ENCODE assay signal across 31 mouse cellular contexts in genomic region chr8:117946540-117946939, GRCm38 (mm10).
"Had no signal": no experiment of that assay in that cellular context is flagged by ENCODE, and none has a peak within 500 bp of the region (broad histone marks: within the 10 kb centered on the region; RNA-seq: fewer than 3 reads in every experiment).

No protein-coding gene starts in this region.

- H3K4me2 ChIP-seq: limb, embryonic 12.5 days; limb, embryonic 13.5 days; limb, embryonic 15.5 days; liver, embryonic 11.5 days; liver, embryonic 12.5 days; liver, embryonic 13.5 days; liver, embryonic 15.5 days; lung, embryonic 14.5 days; lung, embryonic 15.5 days; midbrain, embryonic 12.5 days; midbrain, embryonic 13.5 days; midbrain, embryonic 15.5 days; neural tube, embryonic 12.5 days had no signal

- DNase-seq: left cerebral cortex, postnatal 4 days; liver; liver, embryonic 13.5 days; liver, postnatal 0 days; lung, adult 18-20 months; lung, adult 2 months; lung, embryonic 14.5 days; lung, postnatal 10 days; lung, postnatal 14 days; lung, postnatal 36 days; lung, postnatal 4 days; midbrain, embryonic 14.5 days had no signal

- H3K9me3 ChIP-seq: limb, embryonic 10.5 days; limb, embryonic 12.5 days; limb, embryonic 13.5 days; limb, embryonic 15.5 days; liver, embryonic 12.5 days; liver, embryonic 13.5 days; liver, embryonic 15.5 days; lung, embryonic 15.5 days; midbrain, embryonic 10.5 days; midbrain, embryonic 12.5 days; midbrain, embryonic 13.5 days; midbrain, embryonic 15.5 days; neural tube, embryonic 12.5 days had no signal

- H3K9ac ChIP-seq: limb, embryonic 12.5 days; limb, embryonic 13.5 days; limb, embryonic 15.5 days; liver, embryonic 12.5 days; liver, embryonic 13.5 days; liver, embryonic 14.5 days; liver, embryonic 15.5 days; liver, postnatal 0 days; lung, embryonic 14.5 days; lung, embryonic 15.5 days; midbrain, embryonic 12.5 days; midbrain, embryonic 13.5 days; midbrain, embryonic 15.5 days; neural tube, embryonic 12.5 days had no signal

- ATAC-seq: liver, embryonic 12.5 days; liver, postnatal 0 days; lung, postnatal 0 days; midbrain, embryonic 13.5 days; midbrain, embryonic 15.5 days; midbrain, embryonic 16.5 days had no signal

- H3K4me3 ChIP-seq: limb, embryonic 10.5 days; limb, embryonic 12.5 days; limb, embryonic 13.5 days; limb, embryonic 15.5 days; liver, embryonic 12.5 days; liver, embryonic 13.5 days; liver, embryonic 15.5 days; lung, embryonic 15.5 days; megakaryocyte, embryonic 14.5 days; midbrain, embryonic 10.5 days; midbrain, embryonic 12.5 days; midbrain, embryonic 13.5 days; midbrain, embryonic 15.5 days; myocyte; neural tube, embryonic 12.5 days had no signal

- H3K4me1 ChIP-seq: limb, embryonic 12.5 days; limb, embryonic 13.5 days; limb, embryonic 15.5 days; liver, embryonic 12.5 days; liver, embryonic 13.5 days; liver, embryonic 15.5 days; lung, embryonic 15.5 days; megakaryocyte, embryonic 14.5 days; neural tube, embryonic 12.5 days had no signal

- H3K36me3 ChIP-seq: limb, embryonic 10.5 days; limb, embryonic 12.5 days; limb, embryonic 13.5 days; limb, embryonic 15.5 days; liver, embryonic 12.5 days; liver, embryonic 13.5 days; liver, embryonic 15.5 days; lung, embryonic 15.5 days; midbrain, embryonic 10.5 days; midbrain, embryonic 12.5 days; midbrain, embryonic 13.5 days; midbrain, embryonic 15.5 days; neural tube, embryonic 12.5 days had no signal

- H3K27ac ChIP-seq: limb, embryonic 10.5 days; limb, embryonic 12.5 days; limb, embryonic 13.5 days; limb, embryonic 15.5 days; liver, embryonic 12.5 days; liver, embryonic 13.5 days; liver, embryonic 14.5 days; liver, embryonic 15.5 days; lung, embryonic 15.5 days; macrophage; midbrain, embryonic 10.5 days; midbrain, embryonic 12.5 days; midbrain, embryonic 13.5 days; midbrain, embryonic 15.5 days; neural tube, embryonic 12.5 days had no signal

- H3K27me3 ChIP-seq: limb, embryonic 12.5 days; limb, embryonic 13.5 days; limb, embryonic 15.5 days; liver, embryonic 12.5 days; liver, embryonic 13.5 days; liver, embryonic 15.5 days; lung, embryonic 15.5 days; megakaryocyte, embryonic 14.5 days; midbrain, embryonic 12.5 days; midbrain, embryonic 13.5 days; midbrain, embryonic 15.5 days; neural tube, embryonic 12.5 days had no signal
